Mouse (Mus musculus): Measurements from ENCODE around the gene Mup12. TPM values are rescaled to one million over a fixed set of nuclear protein-coding genes. Genes with fewer than 3 reads are reported as not detected.
"Not testable (repeated sequence)": the region's sequence is repeated elsewhere in the genome, so short reads cannot be mapped to it uniquely, and the experiment has no call there.

Mup12 gene
- not detected in 2 replicates for polyA plus RNA-seq (2014; fragmentation: Nextera tagmentation; extraction: Ambion mirVana)

DNA sequence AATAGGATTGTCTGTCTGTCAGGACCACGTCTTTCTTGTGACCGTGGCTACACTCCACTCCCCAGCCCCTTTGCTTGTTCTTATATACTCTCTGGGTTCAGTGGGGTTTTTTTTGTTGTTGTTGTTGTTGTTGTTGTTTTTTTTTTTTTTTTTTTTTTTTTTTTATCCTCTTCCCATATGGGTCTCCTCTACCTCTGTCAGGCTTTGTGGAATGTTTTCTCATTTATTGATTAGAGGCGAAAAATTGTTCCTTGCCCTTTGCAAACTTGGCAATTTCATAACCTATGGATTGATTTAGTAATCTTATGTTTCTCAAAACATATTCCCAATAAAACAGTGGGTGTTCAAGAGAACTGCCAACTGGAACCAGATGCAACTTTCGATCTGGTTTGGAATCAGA is at the start of gene Mup12:
Gene Mup12, minus strand, starts transcription at position 101 of the 400 bp plus-strand sequence.
- not testable (repeated sequence) for H3K9ac ChIP-seq; H3K4me2 ChIP-seq; H3K4me1 ChIP-seq (ENCODE audit: insufficient read depth); DNase-seq; H3K27me3 ChIP-seq (ENCODE audit: insufficient read depth, low read length); H3K36me3 ChIP-seq (ENCODE audit: insufficient read depth); H3K4me3 ChIP-seq (ENCODE audit: low read depth, low read length); H3K9me3 ChIP-seq (ENCODE audit: low read depth, low read length); H3K27ac ChIP-seq (ENCODE audit: low read depth); ATAC-seq (ENCODE audit: insufficient read depth)
- 97% methylated on average over 2 of the region's 4 CpGs for WGBS

Other genes with a start within 250 kb of the Mup12 start
- gene Mup1, start 239.4 kb downstream of the Mup12 start, polyA plus RNA-seq (2014; fragmentation: Nextera tagmentation; extraction: Ambion mirVana), result not detected in 2 replicates
- gene Mup10, start 159.1 kb downstream of the Mup12 start, polyA plus RNA-seq (2014; fragmentation: Nextera tagmentation; extraction: Ambion mirVana), result not detected in 2 replicates
- gene Mup11, start 78.9 kb downstream of the Mup12 start, polyA plus RNA-seq (2014; fragmentation: Nextera tagmentation; extraction: Ambion mirVana), result not detected in 2 replicates
- gene Mup22, start 80.1 kb upstream of the Mup12 start, polyA plus RNA-seq (2014; fragmentation: Nextera tagmentation; extraction: Ambion mirVana), result not detected in 2 replicates